Mouse (Mus musculus): ENCODE measurements around the gene Zmym4. TPM values are rescaled to one million over a fixed set of nuclear protein-coding genes. Genes with fewer than 3 reads are reported as not detected.

Gene Zmym4
- polyA plus RNA-seq, 1 experiment from 2014 or later: 38.8 TPM

DNA sequence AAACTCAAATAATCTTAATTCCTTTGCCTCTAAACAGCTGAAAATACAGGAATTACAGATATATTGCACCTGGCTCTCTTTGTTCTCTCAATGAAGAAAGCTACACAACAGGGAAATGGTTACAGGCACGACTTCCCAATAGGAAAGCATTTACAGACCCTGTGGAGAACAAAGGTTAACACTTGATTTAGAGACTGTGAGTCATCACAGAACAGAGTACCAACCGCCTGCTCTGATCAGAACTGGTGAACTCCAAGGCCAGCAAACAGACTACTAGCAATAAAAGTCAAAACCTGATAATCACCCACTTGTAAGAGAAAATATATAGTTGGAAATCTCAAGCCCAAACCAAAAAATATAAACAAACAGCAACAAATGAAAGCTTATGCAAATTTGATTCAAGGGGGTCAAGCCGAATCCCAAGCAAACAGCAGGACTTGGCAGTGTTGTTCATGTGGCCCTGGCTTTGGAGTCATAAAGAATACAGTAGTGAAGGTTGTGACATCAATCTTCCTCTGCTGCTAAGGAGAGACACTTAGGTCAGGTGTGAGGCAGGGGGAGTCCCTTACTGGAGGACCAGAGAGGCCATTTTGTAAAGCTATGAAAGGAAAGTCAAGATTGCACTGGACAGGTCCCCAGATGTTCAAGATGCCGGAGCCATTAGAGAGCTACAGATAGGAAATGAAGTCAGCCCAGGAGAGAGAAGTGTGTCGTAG, 88.2 kb downstream of the Zmym4 start:
- Histone ChIP-seq H3K4me1 (replicated peaks; ENCODE audit: control insufficient read depth, insufficient read depth, low read length) (no peaks in the 10 kb centered on the region), H3K36me3 (ENCODE audit: control insufficient read depth, insufficient read depth, low read length) (no peaks in the 10 kb centered on the region), H3K4me3 (ENCODE audit: low read depth, low read length) (no peak overlapping the region), H3K9ac (ENCODE audit: low read depth, low read length) (no peak overlapping the region), H3K9me3 (ENCODE audit: control insufficient read depth, low read length) (no peaks in the 10 kb centered on the region), H3K27me3 (ENCODE audit: control insufficient read depth, insufficient read depth, low read length) (no peaks in the 10 kb centered on the region), H3K4me2 (replicated peaks; ENCODE audit: low read depth, low read length) (no peak overlapping the region), H3K27ac (ENCODE audit: low read depth, low read length) (no peak overlapping the region)
- WGBS: 86% methylated on average over 5 of the region's 5 CpGs
- no peak for ATAC-seq (ENCODE audit: low FRiP score)
- no peak for DNase-seq (ENCODE audit: low spot score)

DNA sequence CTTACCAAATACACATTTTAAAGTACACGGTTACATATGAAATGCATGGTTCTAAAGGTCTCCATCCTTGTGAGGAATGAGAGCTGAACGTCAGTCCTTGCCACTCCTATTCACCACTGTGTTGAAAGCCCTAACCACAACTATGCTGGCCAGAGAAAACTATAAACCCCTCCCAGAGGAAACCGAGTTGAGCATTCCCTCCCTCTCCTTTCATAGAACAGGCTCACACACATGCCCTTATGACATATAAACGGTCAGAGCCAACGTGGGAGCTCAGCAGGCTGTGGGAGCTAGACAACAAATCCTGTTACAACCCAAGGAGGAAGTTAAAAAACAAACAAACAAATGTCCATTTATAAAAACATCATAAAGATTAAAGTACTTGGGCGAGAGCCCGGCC, 95.2 kb downstream of the Zmym4 start:
- H3K27ac ChIP-seq (ENCODE audit: low read depth, low read length): no peak overlapping the region
- DNase-seq (ENCODE audit: low spot score) (no peak), ATAC-seq (ENCODE audit: low FRiP score) (no peak)
- H3K36me3 ChIP-seq (ENCODE audit: control insufficient read depth, insufficient read depth, low read length): no peaks in the 10 kb centered on the region
- H3K4me1 ChIP-seq (replicated peaks; ENCODE audit: control insufficient read depth, insufficient read depth, low read length): no peaks in the 10 kb centered on the region
- 87% methylated on average over 7 of the region's 7 CpGs for WGBS
- no peaks in the 10 kb centered on the region for H3K27me3 ChIP-seq (ENCODE audit: control insufficient read depth, insufficient read depth, low read length)
- no peak overlapping the region for H3K4me2 ChIP-seq (replicated peaks; ENCODE audit: low read depth, low read length)
- no peaks in the 10 kb centered on the region for H3K9me3 ChIP-seq (ENCODE audit: control insufficient read depth, low read length)
- no peak overlapping the region for H3K4me3 ChIP-seq (ENCODE audit: low read depth, low read length)
- H3K9ac ChIP-seq (ENCODE audit: low read depth, low read length): no peak overlapping the region

DNA sequence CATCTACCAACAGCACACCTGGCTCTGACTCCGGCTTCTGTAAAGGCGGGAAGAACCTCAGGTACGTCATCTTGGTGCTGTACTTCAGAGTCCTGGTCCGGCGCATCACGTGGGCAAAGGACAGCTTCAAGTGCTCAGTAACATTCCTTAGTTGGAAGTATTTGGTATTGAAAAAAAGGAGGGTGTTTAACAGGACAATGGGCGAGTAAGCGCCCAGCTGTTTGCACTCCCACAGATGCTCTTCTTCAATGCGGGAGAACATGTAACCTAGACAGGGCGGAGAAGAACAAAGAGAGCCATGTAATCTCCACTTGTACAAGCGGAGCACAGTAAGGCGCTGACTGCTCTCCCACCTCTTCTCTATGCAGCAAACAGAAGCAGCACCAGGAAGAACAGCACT, 99.2 kb downstream of the Zmym4 start:
- no peaks in the 10 kb centered on the region for H3K4me1 ChIP-seq (replicated peaks; ENCODE audit: control insufficient read depth, insufficient read depth, low read length)
- H3K27ac ChIP-seq (ENCODE audit: low read depth, low read length): no peak overlapping the region
- no peak overlapping the region for H3K4me2 ChIP-seq (replicated peaks; ENCODE audit: low read depth, low read length)
- ATAC-seq (ENCODE audit: low FRiP score): no peak
- H3K9me3 ChIP-seq (ENCODE audit: control insufficient read depth, low read length): no peaks in the 10 kb centered on the region
- WGBS: 92% methylated on average over 12 of the region's 12 CpGs
- no peak overlapping the region for H3K9ac ChIP-seq (ENCODE audit: low read depth, low read length)
- H3K36me3 ChIP-seq (ENCODE audit: control insufficient read depth, insufficient read depth, low read length): no peaks in the 10 kb centered on the region
- DNase-seq (ENCODE audit: low spot score): no peak
- no peak overlapping the region for H3K4me3 ChIP-seq (ENCODE audit: low read depth, low read length)
- no peaks in the 10 kb centered on the region for H3K27me3 ChIP-seq (ENCODE audit: control insufficient read depth, insufficient read depth, low read length)

DNA sequence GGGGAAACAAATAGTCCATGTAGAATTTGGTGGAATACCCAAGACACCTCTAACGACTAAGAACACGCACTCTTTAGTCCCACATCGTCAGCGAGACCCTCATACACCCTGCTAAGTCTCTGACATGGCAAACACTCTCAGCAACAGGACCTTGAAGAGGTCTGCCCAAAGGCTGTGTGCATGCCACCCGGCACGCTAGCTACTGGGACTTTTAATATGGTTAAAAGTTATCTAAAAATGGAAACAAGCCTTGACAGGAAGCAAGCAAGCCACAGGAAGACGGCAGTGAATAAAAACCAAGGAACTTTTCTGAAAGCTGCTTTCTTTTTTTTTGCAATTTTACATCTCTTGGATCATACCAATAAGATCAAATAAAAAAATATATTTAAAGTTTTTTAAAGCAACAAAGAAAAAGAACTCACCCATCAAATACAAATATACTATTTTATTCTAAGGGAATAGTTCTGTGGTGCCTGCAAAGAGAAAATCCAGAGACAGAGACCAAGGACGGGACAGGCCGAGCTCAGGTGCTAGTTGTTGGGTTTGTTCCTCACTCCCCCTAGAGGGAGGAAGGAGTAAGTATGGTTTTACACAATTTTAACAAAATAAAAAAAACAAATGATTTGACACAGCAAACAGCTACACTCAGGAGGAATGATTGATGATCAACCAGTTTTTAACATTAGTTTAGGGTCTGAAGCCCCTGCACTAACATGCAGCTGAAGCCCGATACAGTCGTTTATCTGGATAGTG, 106.2 kb downstream of the Zmym4 start:
- Histone ChIP-seq H3K9ac (ENCODE audit: low read depth, low read length) (no peak overlapping the region), H3K4me2 (replicated peaks; ENCODE audit: low read depth, low read length) (no peak overlapping the region), H3K27me3 (ENCODE audit: control insufficient read depth, insufficient read depth, low read length) (no peaks in the 10 kb centered on the region), H3K9me3 (ENCODE audit: control insufficient read depth, low read length) (no peaks in the 10 kb centered on the region), H3K27ac (ENCODE audit: low read depth, low read length) (no peak overlapping the region), H3K36me3 (ENCODE audit: control insufficient read depth, insufficient read depth, low read length) (0 out of 2 replicates have a peak, but pooled peaks cover 3% of the 10 kb centered on the region), H3K4me1 (replicated peaks; ENCODE audit: control insufficient read depth, insufficient read depth, low read length) (no peaks in the 10 kb centered on the region), H3K4me3 (ENCODE audit: low read depth, low read length) (no peak overlapping the region)
- WGBS: 89% methylated on average over 11 of the region's 11 CpGs
- DNase-seq (ENCODE audit: low spot score): no peak
- ATAC-seq (ENCODE audit: low FRiP score): no peak

DNA sequence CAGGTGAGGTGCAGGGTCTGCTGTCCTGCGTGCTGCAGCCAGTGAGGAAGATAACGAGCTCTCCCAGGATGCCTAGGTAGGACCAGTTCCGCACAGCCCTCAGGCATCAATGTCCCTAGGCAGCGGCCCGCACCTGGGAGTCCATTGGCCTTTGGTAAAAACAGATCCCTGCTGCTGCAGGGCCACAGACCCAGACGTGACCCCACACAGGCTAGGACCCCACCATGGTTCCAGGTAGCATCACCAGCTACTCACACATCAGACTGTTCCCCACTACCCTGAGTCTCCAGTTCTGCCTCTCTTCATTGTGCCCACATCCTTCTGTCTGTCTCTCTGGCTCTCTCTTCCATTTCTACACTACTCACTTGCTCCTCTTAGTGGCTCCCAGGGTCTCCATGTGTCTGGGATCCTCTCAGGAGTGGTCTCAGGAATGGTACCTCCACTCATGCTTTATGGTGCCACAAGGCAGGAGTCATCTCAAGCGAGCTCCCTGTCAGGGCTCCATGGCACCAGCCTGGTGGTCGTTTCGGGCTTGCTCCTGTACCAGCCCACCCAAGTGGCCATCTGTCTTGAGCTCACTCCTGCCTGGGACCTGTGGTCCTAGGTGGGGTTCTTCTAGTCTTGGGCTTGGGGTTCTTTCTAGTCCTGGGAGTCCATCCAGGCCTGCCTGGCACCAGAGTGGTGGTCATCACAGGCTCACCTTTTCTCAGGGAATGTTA, 107.5 kb downstream of the Zmym4 start:
- 0 out of 2 replicates have a peak, but pooled peaks cover 3% of the 10 kb centered on the region for H3K36me3 ChIP-seq (ENCODE audit: control insufficient read depth, insufficient read depth, low read length)
- 95% methylated on average over 9 of the region's 9 CpGs for WGBS
- no peaks in the 10 kb centered on the region for H3K27me3 ChIP-seq (ENCODE audit: control insufficient read depth, insufficient read depth, low read length)
- H3K4me3 ChIP-seq (ENCODE audit: low read depth, low read length): no peak overlapping the region
- no peak overlapping the region for H3K9ac ChIP-seq (ENCODE audit: low read depth, low read length)
- DNase-seq (ENCODE audit: low spot score): no peak
- H3K4me1 ChIP-seq (replicated peaks; ENCODE audit: control insufficient read depth, insufficient read depth, low read length): no peaks in the 10 kb centered on the region
- no peak overlapping the region for H3K4me2 ChIP-seq (replicated peaks; ENCODE audit: low read depth, low read length)
- H3K27ac ChIP-seq (ENCODE audit: low read depth, low read length): no peak overlapping the region
- no peaks in the 10 kb centered on the region for H3K9me3 ChIP-seq (ENCODE audit: control insufficient read depth, low read length)
- no peak for ATAC-seq (ENCODE audit: low FRiP score)

DNA sequence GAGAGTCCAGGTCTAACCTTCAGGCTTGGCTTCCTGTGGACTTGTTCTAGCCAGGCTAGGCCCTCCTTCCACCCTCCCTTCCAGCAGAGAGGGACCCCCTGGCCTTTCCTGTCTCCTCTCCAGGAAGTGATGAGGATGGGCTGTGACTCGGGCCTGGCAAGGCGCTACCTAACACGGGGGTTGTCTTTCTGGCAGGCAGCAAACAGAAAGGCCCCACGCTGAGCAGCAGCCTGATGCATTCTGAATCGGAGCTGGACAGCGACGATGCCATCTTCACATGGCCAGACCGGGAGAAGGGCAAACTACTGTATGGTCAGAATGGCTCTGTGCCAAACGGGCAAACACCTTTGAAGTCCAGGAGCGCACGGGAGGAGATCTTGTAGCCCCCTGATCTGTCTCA, 115.0 kb downstream of the Zmym4 start:
- no peaks in the 10 kb centered on the region for H3K36me3 ChIP-seq (ENCODE audit: control insufficient read depth, insufficient read depth, low read length)
- no peak overlapping the region for H3K4me3 ChIP-seq (ENCODE audit: low read depth, low read length)
- no peak overlapping the region for H3K27ac ChIP-seq (ENCODE audit: low read depth, low read length)
- no peak for DNase-seq (ENCODE audit: low spot score)
- H3K4me2 ChIP-seq (replicated peaks; ENCODE audit: low read depth, low read length): no peak overlapping the region
- WGBS: 70% methylated on average over 11 of the region's 11 CpGs
- no peaks in the 10 kb centered on the region for H3K4me1 ChIP-seq (replicated peaks; ENCODE audit: control insufficient read depth, insufficient read depth, low read length)
- H3K27me3 ChIP-seq (ENCODE audit: control insufficient read depth, insufficient read depth, low read length): no peaks in the 10 kb centered on the region
- H3K9me3 ChIP-seq (ENCODE audit: control insufficient read depth, low read length): no peaks in the 10 kb centered on the region
- ATAC-seq (ENCODE audit: low FRiP score): no peak
- no peak overlapping the region for H3K9ac ChIP-seq (ENCODE audit: low read depth, low read length)

DNA sequence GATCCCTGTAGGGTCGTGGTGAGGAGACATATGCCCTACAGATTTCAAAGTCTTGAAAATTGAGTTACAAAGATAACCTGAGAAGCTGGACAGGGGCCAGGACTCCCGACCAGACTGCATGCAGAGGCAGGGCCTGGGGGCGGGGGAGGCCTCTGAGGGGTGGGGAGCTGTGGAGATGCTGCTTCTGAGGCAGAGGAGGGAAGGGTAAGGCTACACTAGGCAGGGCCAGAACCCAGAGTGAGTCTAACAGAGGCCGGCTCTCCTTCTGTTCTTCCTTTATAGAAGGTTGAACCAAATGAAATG, 117.2 kb downstream of the Zmym4 start:
- Histone ChIP-seq H3K27ac (ENCODE audit: low read depth, low read length) (no peak overlapping the region), H3K9me3 (ENCODE audit: control insufficient read depth, low read length) (no peaks in the 10 kb centered on the region), H3K27me3 (ENCODE audit: control insufficient read depth, insufficient read depth, low read length) (no peaks in the 10 kb centered on the region), H3K36me3 (ENCODE audit: control insufficient read depth, insufficient read depth, low read length) (no peaks in the 10 kb centered on the region), H3K9ac (ENCODE audit: low read depth, low read length) (no peak overlapping the region), H3K4me3 (ENCODE audit: low read depth, low read length) (no peak overlapping the region), H3K4me2 (replicated peaks; ENCODE audit: low read depth, low read length) (no peak overlapping the region), H3K4me1 (replicated peaks; ENCODE audit: control insufficient read depth, insufficient read depth, low read length) (no peaks in the 10 kb centered on the region)
- 63% methylated on average over 4 of the region's 4 CpGs for WGBS
- no peak for ATAC-seq (ENCODE audit: low FRiP score)
- DNase-seq (ENCODE audit: low spot score): no peak

DNA sequence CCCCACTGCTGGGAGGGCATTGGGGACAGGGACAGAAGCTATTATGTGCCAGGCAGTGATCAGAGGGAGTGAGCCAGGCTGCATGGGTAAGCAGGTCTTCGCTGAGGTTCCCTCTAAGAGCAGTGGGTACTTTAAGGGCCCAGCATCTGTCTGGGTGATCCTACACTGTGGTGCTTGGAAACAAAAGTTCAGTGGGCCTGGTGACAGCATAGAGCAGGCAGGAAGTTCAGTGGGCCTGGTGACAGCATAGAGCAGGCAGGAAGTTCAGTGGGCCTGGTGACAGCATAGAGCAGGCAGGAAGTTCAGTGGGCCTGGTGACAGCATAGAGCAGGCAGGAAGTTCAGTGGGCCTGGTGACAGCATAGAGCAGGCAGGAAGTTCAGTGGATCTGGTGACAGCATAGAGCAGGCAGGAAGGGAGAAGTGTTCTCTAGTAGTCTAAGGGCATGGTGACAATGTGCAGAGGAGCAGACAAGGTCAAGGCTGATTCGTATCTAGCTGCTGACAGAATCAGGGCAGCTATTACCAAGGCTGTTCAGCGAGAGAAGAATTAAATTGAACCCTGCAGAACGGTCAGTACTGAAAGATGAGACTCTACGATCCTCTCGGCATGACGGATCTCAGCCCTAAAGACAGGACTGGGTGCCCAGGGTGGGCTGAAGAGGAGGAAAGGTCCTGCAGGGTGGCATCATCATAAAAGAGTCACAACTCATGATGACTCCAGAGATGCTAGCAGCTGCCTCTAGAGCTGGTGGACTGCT, 117.7 kb downstream of the Zmym4 start:
- H3K27me3 ChIP-seq (ENCODE audit: control insufficient read depth, insufficient read depth, low read length): no peaks in the 10 kb centered on the region
- H3K4me3 ChIP-seq (ENCODE audit: low read depth, low read length): no peak overlapping the region
- DNase-seq (ENCODE audit: low spot score) (no peak), ATAC-seq (ENCODE audit: low FRiP score) (no peak)
- H3K9ac ChIP-seq (ENCODE audit: low read depth, low read length): no peak overlapping the region
- no peaks in the 10 kb centered on the region for H3K4me1 ChIP-seq (replicated peaks; ENCODE audit: control insufficient read depth, insufficient read depth, low read length)
- 85% methylated on average over 7 of the region's 7 CpGs for WGBS
- H3K4me2 ChIP-seq (replicated peaks; ENCODE audit: low read depth, low read length): no peak overlapping the region
- no peaks in the 10 kb centered on the region for H3K9me3 ChIP-seq (ENCODE audit: control insufficient read depth, low read length)
- no peaks in the 10 kb centered on the region for H3K36me3 ChIP-seq (ENCODE audit: control insufficient read depth, insufficient read depth, low read length)
- H3K27ac ChIP-seq (ENCODE audit: low read depth, low read length): no peak overlapping the region

All from hindbrain, embryonic 11.5 days (tissue).